Mouse (Mus musculus) midbrain, embryonic 14.5 days (tissue): ENCODE results near the gene Ctr9. TPM values are rescaled to one million over a fixed set of nuclear protein-coding genes. Genes with fewer than 3 reads are reported as not detected.

Source experiments
- ATAC-seq: fragments of 200-750 bp; cut with Nextera tagmentation; 2 replicates; pipeline ENCODE4 v1.8.0; 2017; ENCODE audit warnings: moderate number of reproducible peaks, moderate library complexity; ENCODE audit not compliant: low FRiP score, low TSS enrichment
- DNase-seq: peaks from one replicate; pipeline ENCODE4 v3.0.0-alpha.2; 2015
- H3K27ac ChIP-seq: fragments of 300-500 bp; sonication (generic); replicated peaks from 2 replicates; pipeline ENCODE4 v1.5.1; 2014; ENCODE audit warnings: mild to moderate bottlenecking, low read depth, low read length, moderate library complexity
- H3K27me3 ChIP-seq: fragments of 300-500 bp; sonication (generic); 2 replicates; pipeline ENCODE4 v1.6.1; 2014; ENCODE audit warnings: low read length, control low read depth, mixed read lengths; ENCODE audit not compliant: control insufficient read depth, insufficient read depth
- H3K36me3 ChIP-seq: fragments of 300-500 bp; sonication (generic); 2 replicates; pipeline ENCODE4 v1.6.1; 2014; ENCODE audit warnings: low read length, control low read depth; ENCODE audit not compliant: control insufficient read depth, insufficient read depth
- H3K4me1 ChIP-seq: fragments of 300-500 bp; sonication (generic); 2 replicates; pipeline ENCODE4 v1.6.1; 2014; ENCODE audit warnings: mild to moderate bottlenecking, antibody characterized with exemption, low read length, control low read depth; ENCODE audit not compliant: control insufficient read depth, insufficient read depth
- H3K4me2 ChIP-seq: fragments of 300-500 bp; sonication (generic); 2 replicates; pipeline ENCODE4 v1.6.1; 2014; ENCODE audit warnings: mild to moderate bottlenecking, low read length, moderate library complexity
- H3K4me3 ChIP-seq: fragments of 300-500 bp; sonication (generic); replicated peaks from 2 replicates; pipeline ENCODE4 v1.5.1; 2014; ENCODE audit warnings: low read depth, low read length
- H3K9ac ChIP-seq: fragments of 300-500 bp; sonication (generic); replicated peaks from 2 replicates; pipeline ENCODE4 v1.6.1; 2014; ENCODE audit warnings: mild to moderate bottlenecking, low read length, moderate library complexity
- H3K9me3 ChIP-seq: fragments of 300-500 bp; sonication (generic); 2 replicates; pipeline ENCODE4 v1.6.1; 2016; ENCODE audit warnings: low read length, control low read depth, mixed read lengths; ENCODE audit not compliant: control insufficient read depth
- WGBS: fragments of 180-500 bp; shearing (Covaris S2); extraction: QIAGEN DNeasy Blood & Tissue Kit; methylation state at CpG from one replicate; pipeline ENCODE4 v1.1.7; 2014; 5-methylcytosine and 5-hydroxymethylcytosine counted together
- polyA plus RNA-seq: library from polyadenylated mRNA; unstranded; fragments of >200 nt; fragmentation: Nextera tagmentation; extraction: Ambion mirVana; gene quantifications from 2 replicates; pipeline ENCODE4 v1.2.1, GENCODE M21; 2014

The Ctr9 gene
- polyA plus RNA-seq, 1 experiment from 2014 or later: 90.4 TPM

DNA sequence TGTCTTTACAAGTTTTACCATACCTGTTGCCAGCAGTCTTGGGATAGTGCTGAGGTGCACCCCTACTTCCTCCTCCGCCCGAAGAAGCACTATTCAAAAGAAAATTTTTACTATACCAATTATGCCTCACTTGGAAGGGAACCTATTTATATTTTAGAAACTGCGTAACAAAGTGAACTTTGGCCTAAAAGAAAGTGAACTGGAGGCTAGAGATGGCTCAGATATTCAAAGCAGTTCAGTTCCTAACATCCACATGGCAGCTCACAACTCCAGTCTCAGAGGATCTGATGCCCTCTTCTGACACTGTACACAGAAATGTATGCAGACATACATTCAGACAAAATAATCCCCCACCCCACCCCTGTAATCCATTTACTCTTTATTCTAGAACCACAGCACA lies 52.1 kb downstream of the Ctr9 start:
- Histone ChIP-seq H3K27me3 (no peaks in the 10 kb centered on the region), H3K36me3 (peaks cover 56% of the 10 kb centered on the region), H3K9ac (peak overlapping the region; percentile 100), H3K4me2 (peak overlapping the region; percentile 83), H3K9me3 (no peaks in the 10 kb centered on the region), H3K4me3 (peak overlapping the region; percentile 99), H3K27ac (no peak overlapping the region), H3K4me1 (peaks cover 26% of the 10 kb centered on the region)
- WGBS: 93% methylated on average over 3 of the region's 3 CpGs
- no peak for DNase-seq
- no peak for ATAC-seq

GRCm38 (mm10) chr7:111082043-111082821 lies 53.5 kb downstream of the Ctr9 start:
- Histone ChIP-seq H3K9me3 (no peaks in the 10 kb centered on the region), H3K36me3 (peaks cover 43% of the 10 kb centered on the region), H3K4me2 (peak overlapping the region; percentile 83), H3K27me3 (no peaks in the 10 kb centered on the region), H3K9ac (peak overlapping the region; percentile 100), H3K27ac (peak overlapping the region; percentile 99), H3K4me1 (peaks cover 26% of the 10 kb centered on the region), H3K4me3 (peak overlapping the region; percentile 99)
- ATAC-seq (peak; percentile 81), DNase-seq (peak; percentile 93)
- WGBS: under 1% methylated on average over 83 of the region's 83 CpGs

DNA sequence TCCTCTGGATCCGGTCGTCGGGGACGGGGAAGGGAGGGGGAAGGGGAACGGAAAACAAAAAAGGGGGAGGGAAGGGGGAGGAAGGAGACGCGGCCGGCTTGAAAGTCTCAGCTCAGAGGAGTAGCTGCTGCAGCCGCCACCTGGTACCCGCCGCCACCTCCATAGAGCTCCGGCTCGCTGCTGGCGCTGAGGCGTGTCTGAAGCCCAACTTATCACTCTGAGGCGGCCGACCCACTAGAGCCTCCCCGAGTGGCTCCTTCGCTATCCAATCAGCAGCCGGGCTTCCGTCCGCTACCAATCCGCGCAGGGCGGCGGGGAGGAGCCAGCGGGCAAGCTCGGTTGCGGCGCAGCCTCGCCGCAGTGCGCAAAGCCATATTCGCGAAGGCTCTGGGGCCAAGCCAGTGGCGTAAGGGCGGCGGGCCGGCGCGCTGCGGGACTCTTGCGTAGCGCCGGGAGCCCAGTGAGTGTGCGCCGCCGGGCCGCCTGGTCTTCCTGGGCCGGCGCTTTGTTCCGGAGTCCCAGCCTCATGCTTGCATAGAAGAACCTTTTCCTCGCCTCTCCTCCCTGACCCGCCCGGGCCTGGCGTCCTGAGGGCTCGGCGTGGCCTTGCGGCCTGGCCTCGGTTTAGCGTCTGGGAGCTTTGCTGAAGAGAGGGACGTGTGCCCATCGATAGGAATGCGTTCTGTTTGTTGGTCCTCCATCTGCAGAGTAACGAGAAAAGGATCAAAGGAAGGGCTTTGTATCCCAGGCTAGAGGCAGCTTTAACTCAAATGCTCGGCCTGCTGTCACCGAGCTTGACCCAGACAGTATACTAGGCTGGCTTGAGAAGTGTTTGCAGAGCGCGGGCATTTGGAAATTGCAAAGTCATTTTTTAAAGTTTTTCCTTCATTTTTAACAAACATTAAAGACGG lies 54.3 kb downstream of the Ctr9 start, which contains the start of gene Eif4g2:
Eif4g2 (minus strand) TSS at position 209 of the 911 bp plus-strand sequence.
- under 1% methylated on average over 70 of the region's 70 CpGs for WGBS
- H3K9me3 ChIP-seq: no peaks in the 10 kb centered on the region
- peak within 1 kb of the TSS; percentile 83 for H3K4me2 ChIP-seq
- H3K27ac ChIP-seq: peak within 1 kb of the TSS; percentile 99
- peak within 1 kb of the TSS; percentile 99 for H3K4me3 ChIP-seq
- DNase-seq (peak; percentile 99), ATAC-seq (peak; percentile 99)
- peak within 1 kb of the TSS; percentile 100 for H3K9ac ChIP-seq
- H3K4me1 ChIP-seq: peaks cover 26% of the 10 kb centered on the region
- no peaks in the 10 kb centered on the region for H3K27me3 ChIP-seq
- H3K36me3 ChIP-seq: peaks cover 34% of the 10 kb centered on the region

GRCm38 (mm10) chr7:111083733-111084120 lies 55.0 kb downstream of the Ctr9 start:
- Histone ChIP-seq H3K4me2 (peak overlapping the region; percentile 59), H3K27ac (peak overlapping the region; percentile 99), H3K27me3 (no peaks in the 10 kb centered on the region), H3K36me3 (peaks cover 28% of the 10 kb centered on the region), H3K4me1 (peaks cover 25% of the 10 kb centered on the region), H3K9ac (peak overlapping the region; percentile 100), H3K9me3 (no peaks in the 10 kb centered on the region), H3K4me3 (peak overlapping the region; percentile 99)
- no peak for ATAC-seq
- peak; percentile 57 for DNase-seq
- WGBS: 8% methylated on average over 4 of the region's 4 CpGs

DNA sequence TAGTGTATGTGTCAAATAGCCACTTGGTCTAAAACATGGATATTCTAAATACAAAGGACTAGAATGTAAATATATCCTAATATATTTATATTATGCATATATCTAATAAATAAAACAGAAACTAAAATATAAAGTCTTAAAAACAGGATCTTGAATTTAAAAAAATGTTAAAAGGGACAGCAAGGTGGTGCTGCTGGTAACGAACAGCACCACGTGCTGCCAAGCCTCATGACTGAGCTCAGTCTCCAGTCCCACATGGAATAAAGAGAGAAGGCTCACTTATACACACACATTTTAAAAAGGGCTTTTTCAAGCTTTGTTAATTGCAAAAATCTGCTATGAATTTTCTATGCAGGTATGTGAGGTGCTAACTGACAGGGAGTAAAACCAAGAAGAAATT lies 55.7 kb downstream of the Ctr9 start:
- H3K27ac ChIP-seq: 0 out of 2 replicates have a peak overlapping the region, but pooled peaks have one; percentile 21
- peaks cover 21% of the 10 kb centered on the region for H3K36me3 ChIP-seq
- H3K27me3 ChIP-seq: no peaks in the 10 kb centered on the region
- H3K4me1 ChIP-seq: peaks cover 22% of the 10 kb centered on the region
- no peak overlapping the region for H3K9ac ChIP-seq
- no peak overlapping the region for H3K4me2 ChIP-seq
- 55% methylated on average over 2 of the region's 2 CpGs for WGBS
- DNase-seq: no peak
- no peaks in the 10 kb centered on the region for H3K9me3 ChIP-seq
- ATAC-seq: no peak
- no peak overlapping the region for H3K4me3 ChIP-seq

GRCm38 (mm10) chr7:111085153-111085552 lies 56.4 kb downstream of the Ctr9 start:
- Histone ChIP-seq H3K4me2 (no peak overlapping the region), H3K9me3 (no peaks in the 10 kb centered on the region), H3K27ac (no peak overlapping the region), H3K4me1 (peaks cover 15% of the 10 kb centered on the region), H3K9ac (no peak overlapping the region), H3K36me3 (peaks cover 13% of the 10 kb centered on the region), H3K27me3 (no peaks in the 10 kb centered on the region), H3K4me3 (no peak overlapping the region)
- DNase-seq (no peak), ATAC-seq (no peak)

DNA sequence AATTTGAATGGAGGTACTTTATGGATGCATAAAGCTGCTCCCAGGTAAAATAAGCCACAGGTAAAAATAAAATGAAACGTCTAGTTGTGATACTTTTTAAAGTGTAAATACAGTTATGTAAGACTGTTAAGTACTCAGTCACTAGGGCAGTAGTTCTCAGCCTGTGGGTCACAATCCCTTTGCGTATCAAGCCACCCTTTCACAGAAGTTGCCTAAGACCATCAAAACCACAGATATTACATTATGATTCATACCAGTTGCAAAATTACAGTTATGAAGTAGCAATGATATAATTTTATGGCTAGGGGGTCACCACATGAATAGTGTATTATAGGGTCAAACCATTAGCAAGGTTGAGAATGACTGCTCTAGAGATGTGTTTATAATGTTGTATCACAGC lies 66.4 kb downstream of the Ctr9 start:
- Histone ChIP-seq H3K4me3 (no peak overlapping the region), H3K9ac (no peak overlapping the region), H3K27ac (no peak overlapping the region), H3K4me2 (no peak overlapping the region), H3K27me3 (no peaks in the 10 kb centered on the region), H3K9me3 (no peaks in the 10 kb centered on the region), H3K4me1 (no peaks in the 10 kb centered on the region), H3K36me3 (no peaks in the 10 kb centered on the region)
- no peak for ATAC-seq
- no peak for DNase-seq
- WGBS: 87% methylated on average over 2 of the region's 2 CpGs

DNA sequence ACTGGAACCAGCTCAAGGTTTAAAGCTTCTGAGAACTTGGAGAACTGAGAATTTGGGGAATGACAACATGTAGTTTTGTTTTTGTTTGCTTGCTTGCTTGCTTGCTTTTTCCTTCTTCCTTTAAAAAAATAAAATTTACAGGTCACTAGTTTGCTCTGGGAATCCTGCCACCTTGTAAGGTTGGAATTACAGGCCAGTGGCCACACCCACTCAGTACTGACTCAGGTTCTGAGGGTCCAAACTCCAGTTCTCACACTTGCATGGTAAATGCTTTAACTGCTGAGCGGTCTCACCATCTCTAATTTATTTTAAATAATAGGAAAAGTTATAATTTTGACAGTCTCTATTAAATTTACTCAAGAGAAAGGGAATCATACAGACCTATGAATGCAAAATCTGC lies 69.4 kb downstream of the Ctr9 start:
- Histone ChIP-seq H3K9ac (no peak overlapping the region), H3K4me1 (no peaks in the 10 kb centered on the region), H3K4me3 (no peak overlapping the region), H3K4me2 (no peak overlapping the region), H3K36me3 (no peaks in the 10 kb centered on the region), H3K27ac (no peak overlapping the region), H3K27me3 (no peaks in the 10 kb centered on the region), H3K9me3 (no peaks in the 10 kb centered on the region)
- ATAC-seq (no peak), DNase-seq (no peak)
- WGBS: 93% methylated on average over 1 of the region's 1 CpGs
